Mouse (Mus musculus): Measurements from ENCODE around the gene Rpl19. TPM values are rescaled to one million over a fixed set of nuclear protein-coding genes. Genes with fewer than 3 reads are reported as not detected.

The Rpl19 gene
- total and polyA plus RNA-seq, 3 experiments: 2,949 to 5,259 (median 3,446) TPM

GRCm38 (mm10) chr11:98016824-98017223, 9.7 kb upstream of the Rpl19 start:
- Histone ChIP-seq H3K4me2 (ENCODE audit: insufficient read depth, low read depth, poor library complexity, severe bottlenecking) (no peak overlapping the region), H3K27ac (ENCODE audit: insufficient read depth, low read depth) (no peak overlapping the region), H3K9ac (ENCODE audit: insufficient read depth, low read depth) (no peak overlapping the region), H3K79me2 (replicated peaks; ENCODE audit: control insufficient read depth, extremely low read depth, insufficient read depth, poor library complexity, severe bottlenecking) (no peaks in the 10 kb centered on the region), H3K27me3 (replicated peaks) (peaks cover 25% of the 10 kb centered on the region), H3K4me3 (replicated peaks in 1 of 3; ENCODE audit: low read depth in 2 of 3, low read length in 2 of 3, poor library complexity in 1 of 3) (no peak overlapping the region), H3K4me1 (ENCODE audit: control insufficient read depth in 1 of 2, insufficient read depth in 2 of 2) (peaks cover 17 to 32% of the 10 kb centered on the region in 2 experiments), H3K36me3 (replicated peaks in 1 of 2; ENCODE audit: control insufficient read depth in 1 of 2, insufficient read depth in 1 of 2, low read length in 1 of 2) (no peaks in the 10 kb centered on the region), H3K9me3 (replicated peaks; ENCODE audit: low read length) (no peaks in the 10 kb centered on the region)
- DNase-seq (ENCODE audit: extremely low read depth): no peak
- in situ Hi-C loops (cut with MboI; ENCODE audit: low pct_ligation_motif_present, low pct_unique_long_range_greater_than_20kb, low sequenced_read_pairs): no loop called here
- no peak for TF ChIP-seq ZMIZ1 (IDR thresholded peaks at IDR 0.05; ENCODE audit: low read depth, low read length)
- TF ChIP-seq E2F4 (IDR thresholded peaks at IDR 0.05; ENCODE audit: insufficient replicate concordance, low read depth, low read length): no peak
- no peak for TF ChIP-seq CHD2 (IDR thresholded peaks at IDR 0.05; ENCODE audit: low read length)
- TF ChIP-seq NELFE (IDR thresholded peaks at IDR 0.05; ENCODE audit: low read depth, low read length): no peak
- TF ChIP-seq ZKSCAN1 (IDR thresholded peaks at IDR 0.05; ENCODE audit: borderline replicate concordance, low read depth, low read length): no peak
- TF ChIP-seq TCF12 (IDR thresholded peaks at IDR 0.05; ENCODE audit: low read depth, low read length): no peak
- no peak for TF ChIP-seq JUN (IDR thresholded peaks at IDR 0.05; ENCODE audit: insufficient read depth, low read depth, low read length)
- TF ChIP-seq POLR2AphosphoS2 (IDR thresholded peaks at IDR 0.05; ENCODE audit: low read depth, low read length): no peak
- TF ChIP-seq KAT2A (IDR thresholded peaks at IDR 0.05; ENCODE audit: insufficient replicate concordance, low read length): no peak
- no peak for TF ChIP-seq MEF2A (IDR thresholded peaks at IDR 0.05; ENCODE audit: borderline replicate concordance, low read depth, low read length)
- no peak for TF ChIP-seq SIN3A (IDR thresholded peaks at IDR 0.05; ENCODE audit: low read length)
- no peak for TF ChIP-seq TBP (conservative IDR thresholded peaks at IDR 0.05; ENCODE audit: low read depth, low read length)
- TF ChIP-seq ELF1 (IDR thresholded peaks at IDR 0.05; ENCODE audit: low read depth, low read length): no peak
- no peak for TF ChIP-seq EP300 (IDR thresholded peaks at IDR 0.05; ENCODE audit: low read length)
- no peak for TF ChIP-seq ZNF384 (IDR thresholded peaks at IDR 0.05; ENCODE audit: low read depth, low read length)
- TF ChIP-seq USF1 (IDR thresholded peaks at IDR 0.05; ENCODE audit: low read depth, low read length): no peak
- TF ChIP-seq IRF4 (IDR thresholded peaks at IDR 0.05; ENCODE audit: low read depth, low read length): no peak
- no peak for TF ChIP-seq CHD1 (IDR thresholded peaks at IDR 0.05; ENCODE audit: low read depth, low read length)
- no peak for TF ChIP-seq ZC3H11A (IDR thresholded peaks at IDR 0.05; ENCODE audit: low read depth, low read length)
- dilution Hi-C loops (cut with MboI; ENCODE audit: extremely low pct_ligation_motif_present, extremely low pct_unique_long_range_greater_than_20kb, low sequenced_read_pairs): no loop called here

- TF ChIP-seq NRF1 (IDR thresholded peaks at IDR 0.05; ENCODE audit: low read depth, low read length): no peak
- no peak for TF ChIP-seq EP300 (IDR thresholded peaks at IDR 0.05; ENCODE audit: low read length)
- TF ChIP-seq MAZ (IDR thresholded peaks at IDR 0.05; ENCODE audit: low read depth, low read length): no peak
- TF ChIP-seq ZC3H11A (IDR thresholded peaks at IDR 0.05; ENCODE audit: low read depth, low read length): no peak
- TF ChIP-seq TBP (conservative IDR thresholded peaks at IDR 0.05; ENCODE audit: low read depth, low read length): no peak
- no peak for TF ChIP-seq MEF2A (IDR thresholded peaks at IDR 0.05; ENCODE audit: borderline replicate concordance, low read depth, low read length)
- TF ChIP-seq SIN3A (IDR thresholded peaks at IDR 0.05; ENCODE audit: low read length): no peak
- no peak for TF ChIP-seq PAX5 (IDR thresholded peaks at IDR 0.05; ENCODE audit: low read length)
- no peak for TF ChIP-seq KAT2A (IDR thresholded peaks at IDR 0.05; ENCODE audit: insufficient replicate concordance, low read length)
- TF ChIP-seq CTCF (conservative IDR thresholded peaks at IDR 0.05 in 1 of 2, IDR thresholded peaks at IDR 0.05 in 1 of 2; ENCODE audit: low read depth in 2 of 2, low read length in 2 of 2): no peak
- no peak for TF ChIP-seq UBTF (IDR thresholded peaks at IDR 0.05; ENCODE audit: low read depth, low read length)
- in situ Hi-C loops (cut with MboI; ENCODE audit: low pct_ligation_motif_present, low pct_unique_long_range_greater_than_20kb, low sequenced_read_pairs): no loop called here
- no peak overlapping the region for H3K4me3 ChIP-seq (replicated peaks in 1 of 3; ENCODE audit: low read depth in 2 of 3, low read length in 2 of 3, poor library complexity in 1 of 3)
- H3K4me1 ChIP-seq (ENCODE audit: control insufficient read depth in 1 of 2, insufficient read depth in 2 of 2): peaks cover 15 to 36% of the 10 kb centered on the region in 2 experiments
- no peaks in the 10 kb centered on the region for H3K9me3 ChIP-seq (replicated peaks; ENCODE audit: low read length)
- H3K79me2 ChIP-seq (replicated peaks; ENCODE audit: control insufficient read depth, extremely low read depth, insufficient read depth, poor library complexity, severe bottlenecking): no peaks in the 10 kb centered on the region
- peaks cover 30% of the 10 kb centered on the region for H3K27me3 ChIP-seq (replicated peaks)
- H3K27ac ChIP-seq (ENCODE audit: insufficient read depth, low read depth): no peak overlapping the region
- dilution Hi-C loops (cut with MboI; ENCODE audit: extremely low pct_ligation_motif_present, extremely low pct_unique_long_range_greater_than_20kb, low sequenced_read_pairs): no loop called here
- DNase-seq (ENCODE audit: extremely low read depth): no peak
- H3K9ac ChIP-seq (ENCODE audit: insufficient read depth, low read depth): no peak overlapping the region
- H3K4me2 ChIP-seq (ENCODE audit: insufficient read depth, low read depth, poor library complexity, severe bottlenecking): no peak overlapping the region
- no peaks in the 10 kb centered on the region for H3K36me3 ChIP-seq (replicated peaks in 1 of 2; ENCODE audit: control insufficient read depth in 1 of 2, insufficient read depth in 1 of 2, low read length in 1 of 2)
These were observed 8.3 kb upstream of the Rpl19 start for GRCm38 (mm10) chr11:98018222-98018621.

All from CH12.LX (cell line).